37 mouse cellular contexts compared by ENCODE assay signal in the genomic region with DNA sequence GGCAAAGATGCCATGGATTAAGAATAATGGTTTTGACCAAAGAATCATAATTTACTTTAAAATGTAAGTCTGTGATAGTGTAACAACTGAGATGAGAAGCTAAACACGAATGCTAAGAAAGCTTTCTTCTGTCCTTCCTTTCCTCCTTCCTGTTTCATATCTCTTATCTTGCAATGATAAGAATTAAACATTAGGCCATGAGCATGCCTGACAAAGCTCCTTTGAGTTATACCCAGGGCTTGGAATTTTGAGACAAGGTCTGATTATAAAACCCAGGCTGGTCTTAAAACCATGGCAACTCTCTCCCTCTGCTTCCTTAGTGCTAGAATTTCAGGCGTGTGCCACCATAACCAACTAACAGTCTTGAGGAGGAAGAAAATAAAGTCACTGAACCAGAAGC. TPM values are rescaled to one million over a fixed set of nuclear protein-coding genes. Genes with fewer than 3 reads are reported as not detected.
"Had no signal": no experiment of that assay in that cellular context is flagged by ENCODE, and none has a peak within 500 bp of the region (broad histone marks: within the 10 kb centered on the region; RNA-seq: fewer than 3 reads in every experiment).

No protein-coding gene starts in this region.

- H3K27me3 ChIP-seq: limb, embryonic 12.5 days; limb, embryonic 13.5 days; limb, embryonic 15.5 days; liver, embryonic 12.5 days; liver, embryonic 13.5 days; liver, embryonic 15.5 days; lung, embryonic 15.5 days; megakaryocyte, embryonic 14.5 days; midbrain, embryonic 12.5 days; midbrain, embryonic 13.5 days; midbrain, embryonic 15.5 days had no signal

- H3K27ac ChIP-seq: left cerebral cortex, adult 2 months; limb, embryonic 10.5 days; limb, embryonic 12.5 days; limb, embryonic 13.5 days; limb, embryonic 15.5 days; liver, embryonic 12.5 days; liver, embryonic 13.5 days; liver, embryonic 14.5 days; liver, embryonic 15.5 days; lung, embryonic 15.5 days; macrophage; midbrain, embryonic 10.5 days; midbrain, embryonic 12.5 days; midbrain, embryonic 13.5 days; midbrain, embryonic 15.5 days had no signal

- ATAC-seq: liver, embryonic 12.5 days; liver, postnatal 0 days; lung, postnatal 0 days; midbrain, embryonic 13.5 days; midbrain, embryonic 16.5 days had no signal

- H3K4me1 ChIP-seq: limb, embryonic 12.5 days; limb, embryonic 15.5 days; liver, embryonic 12.5 days; liver, embryonic 13.5 days; liver, embryonic 15.5 days; lung, embryonic 15.5 days; megakaryocyte, embryonic 14.5 days; midbrain, embryonic 10.5 days; midbrain, embryonic 12.5 days; midbrain, embryonic 13.5 days; midbrain, embryonic 15.5 days had no signal

- H3K4me2 ChIP-seq: limb, embryonic 12.5 days; limb, embryonic 13.5 days; limb, embryonic 15.5 days; liver, embryonic 11.5 days; liver, embryonic 12.5 days; liver, embryonic 13.5 days; liver, embryonic 15.5 days; lung, embryonic 14.5 days; lung, embryonic 15.5 days; midbrain, embryonic 11.5 days; midbrain, embryonic 12.5 days; midbrain, embryonic 13.5 days; midbrain, embryonic 15.5 days had no signal

- H3K36me3 ChIP-seq: limb, embryonic 10.5 days; limb, embryonic 12.5 days; limb, embryonic 13.5 days; limb, embryonic 15.5 days; liver, embryonic 12.5 days; liver, embryonic 13.5 days; liver, embryonic 15.5 days; lung, embryonic 15.5 days; midbrain, embryonic 10.5 days; midbrain, embryonic 12.5 days; midbrain, embryonic 13.5 days; midbrain, embryonic 15.5 days had no signal

- H3K4me3 ChIP-seq: left cerebral cortex, adult 2 months; limb, embryonic 10.5 days; limb, embryonic 12.5 days; limb, embryonic 13.5 days; limb, embryonic 15.5 days; liver, embryonic 12.5 days; liver, embryonic 13.5 days; liver, embryonic 15.5 days; lung, embryonic 15.5 days; megakaryocyte, embryonic 14.5 days; midbrain, embryonic 10.5 days; midbrain, embryonic 12.5 days; midbrain, embryonic 13.5 days; midbrain, embryonic 15.5 days; myocyte had no signal

- H3K9ac ChIP-seq: limb, embryonic 12.5 days; limb, embryonic 13.5 days; limb, embryonic 15.5 days; liver, embryonic 12.5 days; liver, embryonic 13.5 days; liver, embryonic 14.5 days; liver, embryonic 15.5 days; liver, postnatal 0 days; lung, embryonic 14.5 days; lung, embryonic 15.5 days; midbrain, embryonic 12.5 days; midbrain, embryonic 13.5 days; midbrain, embryonic 15.5 days had no signal

- DNase-seq: left cerebral cortex, postnatal 4 days; liver; liver, embryonic 13.5 days; liver, postnatal 0 days; lung, adult 18-20 months; lung, adult 2 months; lung, embryonic 14.5 days; lung, postnatal 10 days; lung, postnatal 14 days; lung, postnatal 36 days; lung, postnatal 4 days; midbrain, embryonic 14.5 days had no signal

- H3K9me3 ChIP-seq: limb, embryonic 10.5 days; limb, embryonic 12.5 days; limb, embryonic 13.5 days; limb, embryonic 15.5 days; liver, embryonic 12.5 days; liver, embryonic 13.5 days; liver, embryonic 15.5 days; lung, embryonic 15.5 days; midbrain, embryonic 10.5 days; midbrain, embryonic 12.5 days; midbrain, embryonic 13.5 days; midbrain, embryonic 15.5 days had no signal

RNA-seq across cellular contexts. Expression of a gene that starts 22.2 kb away (rescaled TPM):
- total RNA-seq: megakaryocyte progenitor cell, adult 5-6 weeks; megakaryocyte, adult 5-6 weeks; megakaryocyte-erythroid progenitor cell, adult 5-6 weeks; monocyte, adult 5-6 weeks had no signal
- polyA plus RNA-seq: limb, embryonic 10.5 days; liver, embryonic 14.5 days; liver, embryonic 15.5 days; liver, embryonic 16.5 days; liver, postnatal 0 days; macrophage had no signal
